Mouse (Mus musculus) kidney, embryonic 16.5 days (tissue): ENCODE results near the gene Dixdc1. TPM values are rescaled to one million over a fixed set of nuclear protein-coding genes. Genes with fewer than 3 reads are reported as not detected.
A peak's percentile ranks its signal among the peaks of the same experiment; 100 is the strongest.

ENCODE experiments used
- ATAC-seq: fragments of 200-750 bp; cut with Nextera tagmentation; 2 replicates; pipeline ENCODE4 v1.8.0; 2017; ENCODE audit warnings: moderate TSS enrichment; ENCODE audit not compliant: low FRiP score, low TSS enrichment
- H3K27ac ChIP-seq: fragments of 300-500 bp; sonication (generic); 2 replicates; pipeline ENCODE4 v1.5.1; 2014; ENCODE audit warnings: low read length
- H3K27me3 ChIP-seq: fragments of 300-500 bp; sonication (generic); 2 replicates; pipeline ENCODE4 v1.6.1; 2014; ENCODE audit warnings: low read length, control low read depth, mixed read lengths; ENCODE audit not compliant: insufficient read depth
- H3K36me3 ChIP-seq: fragments of 300-500 bp; sonication (generic); 2 replicates; pipeline ENCODE4 v1.6.1; 2014; ENCODE audit warnings: low read length, control low read depth, mixed read lengths; ENCODE audit not compliant: insufficient read depth
- H3K4me1 ChIP-seq: fragments of 300-500 bp; sonication (generic); 2 replicates; pipeline ENCODE4 v1.6.1; 2014; ENCODE audit warnings: low read length, control low read depth, mixed read lengths; ENCODE audit not compliant: insufficient read depth
- H3K4me2 ChIP-seq: fragments of 300-500 bp; sonication (generic); replicated peaks from 2 replicates; pipeline ENCODE4 v1.6.1; 2014; ENCODE audit warnings: low read depth, low read length
- H3K4me3 ChIP-seq: fragments of 300-500 bp; sonication (generic); 2 replicates; pipeline ENCODE4 v1.5.1; 2014; ENCODE audit warnings: mild to moderate bottlenecking, low read length
- H3K9ac ChIP-seq: fragments of 300-500 bp; sonication (generic); replicated peaks from 2 replicates; pipeline ENCODE4 v1.6.1; 2014; ENCODE audit warnings: low read length
- H3K9me3 ChIP-seq: fragments of 300-500 bp; sonication (generic); 2 replicates; pipeline ENCODE4 v1.6.1; 2016; ENCODE audit warnings: low read length, control low read depth
- WGBS: fragments of 180-500 bp; shearing (Covaris S2); extraction: QIAGEN DNeasy Blood & Tissue Kit; methylation state at CpG from one replicate; pipeline ENCODE4 v1.1.7; 2014; 5-methylcytosine and 5-hydroxymethylcytosine counted together
- polyA plus RNA-seq: library from polyadenylated mRNA; unstranded; fragments of >200 nt; fragmentation: Nextera tagmentation; extraction: Ambion mirVana; gene quantifications from 2 replicates; pipeline ENCODE4 v1.2.1, GENCODE M21; 2015

The Dixdc1 gene
- polyA plus RNA-seq, 1 experiment from 2014 or later = 7.7 TPM

- Histone ChIP-seq H3K27me3 (no peaks in the 10 kb centered on the region), H3K4me3 (peak overlapping the region; percentile 65), H3K9ac (peak overlapping the region; percentile 72), H3K9me3 (no peaks in the 10 kb centered on the region), H3K4me1 (peaks cover 13% of the 10 kb centered on the region), H3K36me3 (no peaks in the 10 kb centered on the region), H3K4me2 (peak overlapping the region; percentile 91), H3K27ac (no peak overlapping the region)
- peak; percentile 28; the same call in 1 of the 2 replicates for ATAC-seq
- 3% methylated on average over 30 of the region's 30 CpGs for WGBS
Observed at GRCm38 (mm10) chr9:50727171-50727924, 12.0 kb downstream of the Dixdc1 start.

- H3K4me3 ChIP-seq = no peak overlapping the region
- H3K36me3 ChIP-seq = no peaks in the 10 kb centered on the region
- H3K4me1 ChIP-seq = peaks cover 18% of the 10 kb centered on the region
- no peaks in the 10 kb centered on the region for H3K9me3 ChIP-seq
- WGBS = 43% methylated on average over 8 of the region's 8 CpGs
- no peak for ATAC-seq
- no peak overlapping the region for H3K4me2 ChIP-seq
- no peaks in the 10 kb centered on the region for H3K27me3 ChIP-seq
- no peak overlapping the region for H3K9ac ChIP-seq
- H3K27ac ChIP-seq = no peak overlapping the region
Observed at GRCm38 (mm10) chr9:50725921-50726590, 13.3 kb downstream of the Dixdc1 start.

- Histone ChIP-seq H3K36me3 (no peaks in the 10 kb centered on the region), H3K4me3 (no peak overlapping the region), H3K9ac (no peak overlapping the region), H3K4me1 (peaks cover 20% of the 10 kb centered on the region), H3K27ac (no peak overlapping the region), H3K27me3 (no peaks in the 10 kb centered on the region), H3K9me3 (no peaks in the 10 kb centered on the region), H3K4me2 (no peak overlapping the region)
- no peak for ATAC-seq
- WGBS = 40% methylated on average over 3 of the region's 3 CpGs
Observed at GRCm38 (mm10) chr9:50724661-50725330, 14.5 kb downstream of the Dixdc1 start.

GRCm38 (mm10) chr9:50724147-50724546 lies 15.2 kb downstream of the Dixdc1 start:
- Histone ChIP-seq H3K4me2 (no peak overlapping the region), H3K4me1 (peaks cover 20% of the 10 kb centered on the region)
- no peak for ATAC-seq

GRCm38 (mm10) chr9:50723406-50723805 lies 15.9 kb downstream of the Dixdc1 start:
- Histone ChIP-seq H3K4me1 (peaks cover 20% of the 10 kb centered on the region), H3K4me2 (no peak overlapping the region), H3K27ac (no peak overlapping the region), H3K27me3 (no peaks in the 10 kb centered on the region), H3K9me3 (no peaks in the 10 kb centered on the region), H3K9ac (no peak overlapping the region), H3K4me3 (no peak overlapping the region), H3K36me3 (no peaks in the 10 kb centered on the region)
- ATAC-seq = no peak
- 58% methylated on average over 7 of the region's 7 CpGs for WGBS

More at GRCm38 (mm10) chr9:50724147-50724546, 15.2 kb downstream of the Dixdc1 start:
- Histone ChIP-seq H3K27ac (no peak overlapping the region), H3K36me3 (no peaks in the 10 kb centered on the region), H3K9ac (no peak overlapping the region), H3K27me3 (no peaks in the 10 kb centered on the region), H3K4me3 (no peak overlapping the region), H3K9me3 (no peaks in the 10 kb centered on the region)
- 85% methylated on average over 2 of the region's 2 CpGs for WGBS

- no peak overlapping the region for H3K4me2 ChIP-seq
- ATAC-seq = no peak
- WGBS = 64% methylated on average over 8 of the region's 8 CpGs
Observed at GRCm38 (mm10) chr9:50722451-50722911, 16.8 kb downstream of the Dixdc1 start.

GRCm38 (mm10) chr9:50721061-50721460 lies 18.3 kb downstream of the Dixdc1 start:
- H3K9me3 ChIP-seq = no peaks in the 10 kb centered on the region
- no peak overlapping the region for H3K27ac ChIP-seq
- WGBS = 14% methylated on average over 12 of the region's 12 CpGs
- no peaks in the 10 kb centered on the region for H3K27me3 ChIP-seq
- H3K4me2 ChIP-seq = peak overlapping the region; percentile 22; the same call in 1 of the 2 replicates
- H3K36me3 ChIP-seq = no peaks in the 10 kb centered on the region
- H3K4me1 ChIP-seq = peaks cover 8% of the 10 kb centered on the region
- no peak for ATAC-seq
- H3K4me3 ChIP-seq = no peak overlapping the region
- H3K9ac ChIP-seq = no peak overlapping the region

More at GRCm38 (mm10) chr9:50722451-50722911, 16.8 kb downstream of the Dixdc1 start:
- peaks cover 19% of the 10 kb centered on the region for H3K4me1 ChIP-seq
- no peaks in the 10 kb centered on the region for H3K36me3 ChIP-seq
- no peaks in the 10 kb centered on the region for H3K27me3 ChIP-seq
- no peak overlapping the region for H3K27ac ChIP-seq
- no peak overlapping the region for H3K9ac ChIP-seq
- H3K9me3 ChIP-seq = no peaks in the 10 kb centered on the region
- no peak overlapping the region for H3K4me3 ChIP-seq

- 59% methylated on average over 4 of the region's 4 CpGs for whole genome bisulfite sequencing
- no peak overlapping the region for H3K4me3 ChIP-seq
- H3K9me3 ChIP-seq = no peaks in the 10 kb centered on the region
- peaks cover 8% of the 10 kb centered on the region for H3K4me1 ChIP-seq
- H3K27me3 ChIP-seq = no peaks in the 10 kb centered on the region
- H3K27ac ChIP-seq = no peak overlapping the region
- no peaks in the 10 kb centered on the region for H3K36me3 ChIP-seq
- no peak for ATAC-seq
- no peak overlapping the region for H3K4me2 ChIP-seq
- no peak overlapping the region for H3K9ac ChIP-seq
Observed at GRCm38 (mm10) chr9:50718878-50719277, 20.4 kb downstream of the Dixdc1 start.

GRCm38 (mm10) chr9:50714188-50714587 lies 25.1 kb downstream of the Dixdc1 start:
- no peak overlapping the region for H3K27ac ChIP-seq
- no peaks in the 10 kb centered on the region for H3K4me1 ChIP-seq
- no peaks in the 10 kb centered on the region for H3K36me3 ChIP-seq
- H3K27me3 ChIP-seq = no peaks in the 10 kb centered on the region
- no peak for ATAC-seq
- H3K4me2 ChIP-seq = no peak overlapping the region
- no peaks in the 10 kb centered on the region for H3K9me3 ChIP-seq
- no peak overlapping the region for H3K4me3 ChIP-seq
- H3K9ac ChIP-seq = no peak overlapping the region
- WGBS = 21% methylated on average over 4 of the region's 4 CpGs
